Mouse (Mus musculus): Measurements from ENCODE around the gene Ttc16.

Gene Ttc16

GRCm38 (mm10) chr2:32744272-32744982 is 31.0 kb downstream of the Ttc16 start:
- in situ Hi-C loops (cut with MboI), result no loop called here

GRCm38 (mm10) chr2:32742173-32742531 is 33.3 kb downstream of the Ttc16 start:
- in situ Hi-C loops (cut with MboI), result no loop called here

- in situ Hi-C loops (cut with MboI), result no loop called here
Observed at GRCm38 (mm10) chr2:32741273-32742172, 33.9 kb downstream of the Ttc16 start.

GRCm38 (mm10) chr2:32740916-32741272 is 34.5 kb downstream of the Ttc16 start, which contains the start of gene 6330409D20Rik:
Gene 6330409D20Rik, minus strand, starts transcription at chr2:32741016.
- in situ Hi-C loops (cut with MboI), result no loop called here

- in situ Hi-C loops (cut with MboI), result no loop called here
Observed at GRCm38 (mm10) chr2:32739311-32739710, 36.1 kb downstream of the Ttc16 start.

- in situ Hi-C loops (cut with MboI), result no loop called here
Observed at GRCm38 (mm10) chr2:32737008-32737407, 38.4 kb downstream of the Ttc16 start.

- in situ Hi-C loops (cut with MboI), result no loop called here
Observed at GRCm38 (mm10) chr2:32736306-32736829, 39.1 kb downstream of the Ttc16 start.

- in situ Hi-C loops (cut with MboI), result no loop called here
Observed at GRCm38 (mm10) chr2:32734933-32735332, 40.5 kb downstream of the Ttc16 start.

GRCm38 (mm10) chr2:32734480-32734879 is 41.0 kb downstream of the Ttc16 start:
- in situ Hi-C loops (cut with MboI), result no loop called here

- in situ Hi-C loops (cut with MboI), result no loop called here
Observed at GRCm38 (mm10) chr2:32732695-32733094, 42.7 kb downstream of the Ttc16 start.

GRCm38 (mm10) chr2:32731911-32732310 is 43.5 kb downstream of the Ttc16 start:
- in situ Hi-C loops (cut with MboI), result no loop called here

GRCm38 (mm10) chr2:32730854-32731253 is 44.6 kb downstream of the Ttc16 start:
- in situ Hi-C loops (cut with MboI), result no loop called here

GRCm38 (mm10) chr2:32729547-32729946 is 45.9 kb downstream of the Ttc16 start:
- in situ Hi-C loops (cut with MboI), result no loop called here

- in situ Hi-C loops (cut with MboI), result no loop called here
Observed at GRCm38 (mm10) chr2:32728463-32728862, 47.0 kb downstream of the Ttc16 start.

GRCm38 (mm10) chr2:32727435-32727834 is 48.0 kb downstream of the Ttc16 start:
- in situ Hi-C loops (cut with MboI), result no loop called here

- in situ Hi-C loops (cut with MboI), result no loop called here
Observed at GRCm38 (mm10) chr2:32724832-32725790, 50.3 kb downstream of the Ttc16 start.

GRCm38 (mm10) chr2:32724149-32724548 is 51.3 kb downstream of the Ttc16 start:
- in situ Hi-C loops (cut with MboI), result no loop called here

GRCm38 (mm10) chr2:32722581-32722980 is 52.9 kb downstream of the Ttc16 start:
- in situ Hi-C loops (cut with MboI), result no loop called here

GRCm38 (mm10) chr2:32722046-32722445 is 53.4 kb downstream of the Ttc16 start:
- in situ Hi-C loops (cut with MboI), result no loop called here

- in situ Hi-C loops (cut with MboI), result no loop called here
Observed at GRCm38 (mm10) chr2:32720681-32721229, 54.7 kb downstream of the Ttc16 start, which contains the start of gene Sh2d3c. Gene Sh2d3c, plus strand, starts transcription at chr2:32721055.

GRCm38 (mm10) chr2:32720053-32720452 is 55.4 kb downstream of the Ttc16 start:
- in situ Hi-C loops (cut with MboI), result no loop called here

Data from mature B cell (primary cell).